Mouse (Mus musculus): ENCODE measurements around the gene Sorbs1.

GRCm38 (mm10) chr19:40460854-40461490 lies 52.6 kb downstream of the Sorbs1 start:
- TF ChIP-seq POLR2A (IDR thresholded peaks at IDR 0.05; ENCODE audit: borderline replicate concordance, low read depth, low read length) (no peak), CTCF (IDR thresholded peaks at IDR 0.05; ENCODE audit: low read depth, low read length) (no peak)

Data from bone marrow macrophage, adult 2 months (primary cell).